Mouse (Mus musculus): ENCODE measurements around the gene Dnajb12. TPM values are rescaled to one million over a fixed set of nuclear protein-coding genes. Genes with fewer than 3 reads are reported as not detected.

The Dnajb12 gene
- polyA plus RNA-seq, 1 experiment from 2014 or later: 27.4 TPM

- Histone ChIP-seq H3K9ac (ENCODE audit: low read depth, low read length) (no peak overlapping the region), H3K4me1 (replicated peaks; ENCODE audit: control insufficient read depth, insufficient read depth, low read length) (peaks cover 27% of the 10 kb centered on the region), H3K27me3 (replicated peaks; ENCODE audit: control insufficient read depth, insufficient read depth, low read length) (no peaks in the 10 kb centered on the region), H3K4me3 (ENCODE audit: low read depth, low read length) (no peak overlapping the region), H3K4me2 (no peak overlapping the region), H3K36me3 (ENCODE audit: control insufficient read depth, insufficient read depth, low read length) (no peaks in the 10 kb centered on the region), H3K27ac (ENCODE audit: low read depth, low read length) (no peak overlapping the region), H3K9me3 (ENCODE audit: control insufficient read depth, low read length) (no peaks in the 10 kb centered on the region)
- 82% methylated on average over 2 of the region's 2 CpGs for WGBS
- no peak for DNase-seq (ENCODE audit: low spot score)
- no peak for ATAC-seq (replicated peaks; ENCODE audit: low FRiP score)
Measured at GRCm38 (mm10) chr10:59923493-59923892, 44.1 kb downstream of the Dnajb12 start.

GRCm38 (mm10) chr10:59924305-59924704 is 44.9 kb downstream of the Dnajb12 start:
- ATAC-seq (replicated peaks; ENCODE audit: low FRiP score): no peak
- no peaks in the 10 kb centered on the region for H3K9me3 ChIP-seq (ENCODE audit: control insufficient read depth, low read length)
- 32% methylated on average over 3 of the region's 3 CpGs for WGBS
- no peak overlapping the region for H3K9ac ChIP-seq (ENCODE audit: low read depth, low read length)
- no peak overlapping the region for H3K4me3 ChIP-seq (ENCODE audit: low read depth, low read length)
- no peak overlapping the region for H3K4me2 ChIP-seq
- DNase-seq (ENCODE audit: low spot score): no peak
- peaks cover 24% of the 10 kb centered on the region for H3K4me1 ChIP-seq (replicated peaks; ENCODE audit: control insufficient read depth, insufficient read depth, low read length)
- H3K27ac ChIP-seq (ENCODE audit: low read depth, low read length): no peak overlapping the region
- H3K36me3 ChIP-seq (ENCODE audit: control insufficient read depth, insufficient read depth, low read length): no peaks in the 10 kb centered on the region
- H3K27me3 ChIP-seq (replicated peaks; ENCODE audit: control insufficient read depth, insufficient read depth, low read length): no peaks in the 10 kb centered on the region

GRCm38 (mm10) chr10:59929205-59929604 is 49.8 kb downstream of the Dnajb12 start:
- H3K27ac ChIP-seq (ENCODE audit: low read depth, low read length): no peak overlapping the region
- DNase-seq (ENCODE audit: low spot score) (no peak), ATAC-seq (replicated peaks; ENCODE audit: low FRiP score) (no peak)
- WGBS: 80% methylated on average over 7 of the region's 7 CpGs
- no peaks in the 10 kb centered on the region for H3K9me3 ChIP-seq (ENCODE audit: control insufficient read depth, low read length)
- H3K4me2 ChIP-seq: no peak overlapping the region
- no peaks in the 10 kb centered on the region for H3K27me3 ChIP-seq (replicated peaks; ENCODE audit: control insufficient read depth, insufficient read depth, low read length)
- no peaks in the 10 kb centered on the region for H3K36me3 ChIP-seq (ENCODE audit: control insufficient read depth, insufficient read depth, low read length)
- no peak overlapping the region for H3K4me3 ChIP-seq (ENCODE audit: low read depth, low read length)
- H3K4me1 ChIP-seq (replicated peaks; ENCODE audit: control insufficient read depth, insufficient read depth, low read length): no peaks in the 10 kb centered on the region
- H3K9ac ChIP-seq (ENCODE audit: low read depth, low read length): no peak overlapping the region

GRCm38 (mm10) chr10:59930996-59931395 is 51.6 kb downstream of the Dnajb12 start:
- Histone ChIP-seq H3K4me2 (no peak overlapping the region), H3K9me3 (ENCODE audit: control insufficient read depth, low read length) (no peaks in the 10 kb centered on the region), H3K4me3 (ENCODE audit: low read depth, low read length) (no peak overlapping the region), H3K27ac (ENCODE audit: low read depth, low read length) (no peak overlapping the region), H3K27me3 (replicated peaks; ENCODE audit: control insufficient read depth, insufficient read depth, low read length) (no peaks in the 10 kb centered on the region), H3K36me3 (ENCODE audit: control insufficient read depth, insufficient read depth, low read length) (no peaks in the 10 kb centered on the region), H3K9ac (ENCODE audit: low read depth, low read length) (no peak overlapping the region), H3K4me1 (replicated peaks; ENCODE audit: control insufficient read depth, insufficient read depth, low read length) (no peaks in the 10 kb centered on the region)
- WGBS: 44% methylated on average over 10 of the region's 10 CpGs
- ATAC-seq (replicated peaks; ENCODE audit: low FRiP score) (no peak), DNase-seq (ENCODE audit: low spot score) (no peak)

- Histone ChIP-seq H3K27ac (ENCODE audit: low read depth, low read length) (no peak overlapping the region), H3K4me1 (replicated peaks; ENCODE audit: control insufficient read depth, insufficient read depth, low read length) (no peaks in the 10 kb centered on the region), H3K9me3 (ENCODE audit: control insufficient read depth, low read length) (no peaks in the 10 kb centered on the region), H3K4me3 (ENCODE audit: low read depth, low read length) (no peak overlapping the region), H3K4me2 (no peak overlapping the region), H3K36me3 (ENCODE audit: control insufficient read depth, insufficient read depth, low read length) (no peaks in the 10 kb centered on the region), H3K9ac (ENCODE audit: low read depth, low read length) (no peak overlapping the region), H3K27me3 (replicated peaks; ENCODE audit: control insufficient read depth, insufficient read depth, low read length) (no peaks in the 10 kb centered on the region)
- 57% methylated on average over 6 of the region's 6 CpGs for WGBS
- DNase-seq (ENCODE audit: low spot score) (no peak), ATAC-seq (replicated peaks; ENCODE audit: low FRiP score) (no peak)
Measured at GRCm38 (mm10) chr10:59932521-59932920, 53.2 kb downstream of the Dnajb12 start.

- Histone ChIP-seq H3K9ac (ENCODE audit: low read depth, low read length) (no peak overlapping the region), H3K4me2 (no peak overlapping the region), H3K27ac (ENCODE audit: low read depth, low read length) (no peak overlapping the region), H3K36me3 (ENCODE audit: control insufficient read depth, insufficient read depth, low read length) (no peaks in the 10 kb centered on the region), H3K4me1 (replicated peaks; ENCODE audit: control insufficient read depth, insufficient read depth, low read length) (no peaks in the 10 kb centered on the region), H3K4me3 (ENCODE audit: low read depth, low read length) (no peak overlapping the region), H3K27me3 (replicated peaks; ENCODE audit: control insufficient read depth, insufficient read depth, low read length) (no peaks in the 10 kb centered on the region), H3K9me3 (ENCODE audit: control insufficient read depth, low read length) (no peaks in the 10 kb centered on the region)
- 58% methylated on average over 3 of the region's 3 CpGs for WGBS
- no peak for ATAC-seq (replicated peaks; ENCODE audit: low FRiP score)
- DNase-seq (ENCODE audit: low spot score): no peak
Measured at GRCm38 (mm10) chr10:59934039-59934438, 54.7 kb downstream of the Dnajb12 start.

- no peaks in the 10 kb centered on the region for H3K9me3 ChIP-seq (ENCODE audit: control insufficient read depth, low read length)
- no peak overlapping the region for H3K4me3 ChIP-seq (ENCODE audit: low read depth, low read length)
- no peaks in the 10 kb centered on the region for H3K4me1 ChIP-seq (replicated peaks; ENCODE audit: control insufficient read depth, insufficient read depth, low read length)
- no peak overlapping the region for H3K9ac ChIP-seq (ENCODE audit: low read depth, low read length)
- DNase-seq (ENCODE audit: low spot score): no peak
- H3K36me3 ChIP-seq (ENCODE audit: control insufficient read depth, insufficient read depth, low read length): no peaks in the 10 kb centered on the region
- no peak overlapping the region for H3K27ac ChIP-seq (ENCODE audit: low read depth, low read length)
- no peak overlapping the region for H3K4me2 ChIP-seq
- ATAC-seq (replicated peaks; ENCODE audit: low FRiP score): no peak
- 43% methylated on average over 8 of the region's 8 CpGs for WGBS
- no peaks in the 10 kb centered on the region for H3K27me3 ChIP-seq (replicated peaks; ENCODE audit: control insufficient read depth, insufficient read depth, low read length)
Measured at GRCm38 (mm10) chr10:59936058-59936856, 56.9 kb downstream of the Dnajb12 start.

- DNase-seq (ENCODE audit: low spot score) (no peak), ATAC-seq (replicated peaks; ENCODE audit: low FRiP score) (no peak)
- no peak overlapping the region for H3K27ac ChIP-seq (ENCODE audit: low read depth, low read length)
- H3K9me3 ChIP-seq (ENCODE audit: control insufficient read depth, low read length): no peaks in the 10 kb centered on the region
- H3K4me3 ChIP-seq (ENCODE audit: low read depth, low read length): no peak overlapping the region
- no peak overlapping the region for H3K4me2 ChIP-seq
- peaks cover 7% of the 10 kb centered on the region for H3K4me1 ChIP-seq (replicated peaks; ENCODE audit: control insufficient read depth, insufficient read depth, low read length)
- no peaks in the 10 kb centered on the region for H3K36me3 ChIP-seq (ENCODE audit: control insufficient read depth, insufficient read depth, low read length)
- 71% methylated on average over 5 of the region's 5 CpGs for WGBS
- no peak overlapping the region for H3K9ac ChIP-seq (ENCODE audit: low read depth, low read length)
- H3K27me3 ChIP-seq (replicated peaks; ENCODE audit: control insufficient read depth, insufficient read depth, low read length): peaks cover 9% of the 10 kb centered on the region
Measured at GRCm38 (mm10) chr10:59938662-59939061, 59.3 kb downstream of the Dnajb12 start.

GRCm38 (mm10) chr10:59939081-59939480 is 59.7 kb downstream of the Dnajb12 start:
- no peak for ATAC-seq (replicated peaks; ENCODE audit: low FRiP score)

More at GRCm38 (mm10) chr10:59939081-59939480, 59.7 kb downstream of the Dnajb12 start:
- Histone ChIP-seq H3K4me3 (ENCODE audit: low read depth, low read length) (no peak overlapping the region), H3K4me2 (no peak overlapping the region), H3K9ac (ENCODE audit: low read depth, low read length) (no peak overlapping the region), H3K36me3 (ENCODE audit: control insufficient read depth, insufficient read depth, low read length) (no peaks in the 10 kb centered on the region), H3K27ac (ENCODE audit: low read depth, low read length) (no peak overlapping the region), H3K9me3 (ENCODE audit: control insufficient read depth, low read length) (no peaks in the 10 kb centered on the region), H3K4me1 (replicated peaks; ENCODE audit: control insufficient read depth, insufficient read depth, low read length) (peaks cover 7% of the 10 kb centered on the region), H3K27me3 (replicated peaks; ENCODE audit: control insufficient read depth, insufficient read depth, low read length) (peaks cover 11% of the 10 kb centered on the region)
- 71% methylated on average over 1 of the region's 1 CpGs for WGBS
- DNase-seq (ENCODE audit: low spot score): no peak
